Mouse (Mus musculus) erythroblast, adult 5-6 weeks (primary cell): ENCODE data around the gene Muc13. TPM values are rescaled to one million over a fixed set of nuclear protein-coding genes. Genes with fewer than 3 reads are reported as not detected.

Experiments used
- ATAC-seq: replicated peaks from 2 replicates; pipeline ENCODE4 v1.8.0; 2016; ENCODE audit warnings: moderate number of reproducible peaks, mild to moderate bottlenecking, moderate TSS enrichment, inconsistent platforms; ENCODE audit not compliant: poor library complexity, low FRiP score, severe bottlenecking
- total RNA-seq, 2 experiments: library from RNA; stranded (forward) in 1 of 2; stranded (reverse) in 1 of 2; fragments of 150-400 nt in 1 of 2; fragments of 200-764, 138-1000 nt in 1 of 2; gene quantifications; 2 replicates each; pipeline versions ENCODE4 v1.2.3 to v1.2.4; 2015 to 2017; ENCODE audit warnings: low replicate concordance in 2 of 2

Gene Muc13
- total RNA-seq, 2 experiments from 2014 or later, result 4.4 to 9.2 TPM

DNA sequence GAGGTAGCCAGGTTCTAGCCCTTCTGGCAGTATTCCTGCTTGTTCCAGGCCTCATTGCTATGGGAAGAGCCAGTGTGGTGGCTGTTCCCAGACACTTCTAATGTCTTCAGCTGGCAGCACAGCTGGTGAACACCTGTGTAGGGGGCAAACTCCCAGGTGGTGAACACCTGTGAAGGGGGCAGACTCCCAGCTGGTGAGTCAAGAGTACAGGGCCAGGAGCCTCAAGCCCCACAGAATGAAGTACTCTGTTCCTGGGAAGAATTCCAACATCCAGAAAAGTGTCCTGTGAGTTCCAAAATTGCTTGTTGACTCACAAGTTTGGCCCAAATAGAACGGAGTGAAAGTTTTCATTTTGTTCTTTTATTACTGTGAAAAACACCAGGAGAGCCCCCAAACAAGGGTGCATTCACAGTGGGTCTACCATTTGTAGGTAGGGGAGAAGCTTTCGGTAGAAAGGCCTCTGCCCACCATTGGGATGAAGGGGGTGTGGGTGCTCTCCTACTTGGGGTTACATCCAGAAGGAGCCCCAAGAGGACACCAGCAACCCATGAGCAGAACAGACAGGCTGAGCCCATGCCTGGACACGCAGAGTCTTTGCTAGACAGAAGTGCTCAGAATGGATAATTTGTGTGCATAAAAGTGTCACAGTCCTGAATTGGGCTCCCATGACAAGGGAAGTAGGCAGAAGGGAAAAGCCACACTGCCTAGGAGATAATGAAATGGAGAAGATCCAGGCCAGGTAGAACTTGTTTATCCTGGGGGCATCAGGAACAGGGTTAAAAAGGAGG is 25.2 kb upstream of the Muc13 start:
- no peak for ATAC-seq

DNA sequence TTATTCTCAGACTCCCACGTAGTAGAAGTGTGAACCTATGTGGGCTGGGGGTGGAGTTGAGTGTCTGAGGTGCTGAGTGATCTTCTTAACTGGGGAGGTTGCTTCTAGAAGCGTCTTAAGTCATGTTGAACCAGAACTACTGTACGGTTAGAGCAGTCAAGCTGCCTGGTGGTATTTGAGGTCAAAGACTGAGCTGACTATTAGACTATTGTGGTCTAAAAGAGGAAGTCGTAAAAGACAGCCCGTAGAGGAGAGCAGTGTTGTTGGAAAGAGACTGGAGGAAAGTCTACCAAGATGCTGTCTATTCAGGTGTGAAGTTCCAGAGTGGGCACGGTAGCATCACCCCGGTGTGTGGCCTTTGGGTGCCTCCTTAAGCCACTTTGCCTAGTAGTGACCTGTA is 24.0 kb upstream of the Muc13 start:
- no peak for ATAC-seq

DNA sequence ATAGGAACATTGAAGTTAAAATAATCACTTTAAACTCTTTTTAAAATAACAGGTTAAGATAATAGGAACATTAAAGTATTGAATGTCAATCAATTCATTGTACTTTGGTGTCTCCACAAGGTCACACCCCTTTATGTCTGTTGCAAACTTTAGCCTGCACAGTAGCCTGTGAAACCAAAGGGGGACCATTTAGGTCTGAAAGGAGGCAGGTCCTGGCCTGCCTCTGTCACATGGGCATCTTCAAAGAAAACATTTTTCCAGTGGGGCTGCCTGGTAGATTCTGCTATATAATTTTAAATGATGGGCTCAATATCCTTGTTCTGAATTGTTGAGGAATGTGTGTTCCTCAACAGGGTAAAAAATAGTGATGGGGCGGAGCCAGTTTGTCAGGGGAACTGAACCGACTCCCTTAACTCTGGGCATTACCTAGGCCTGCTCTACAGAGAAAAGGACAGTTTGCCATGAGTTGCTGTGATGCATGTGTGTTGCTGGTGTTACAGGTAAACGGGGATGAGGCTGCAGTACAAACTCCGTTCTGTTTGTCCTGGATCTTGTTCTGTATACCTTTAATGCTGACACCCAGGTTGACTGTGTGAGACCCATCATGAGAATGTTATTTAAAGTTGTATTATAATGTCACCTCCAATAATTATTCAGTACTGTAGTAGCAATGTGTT is 22.9 kb upstream of the Muc13 start:
- no peak for ATAC-seq

DNA sequence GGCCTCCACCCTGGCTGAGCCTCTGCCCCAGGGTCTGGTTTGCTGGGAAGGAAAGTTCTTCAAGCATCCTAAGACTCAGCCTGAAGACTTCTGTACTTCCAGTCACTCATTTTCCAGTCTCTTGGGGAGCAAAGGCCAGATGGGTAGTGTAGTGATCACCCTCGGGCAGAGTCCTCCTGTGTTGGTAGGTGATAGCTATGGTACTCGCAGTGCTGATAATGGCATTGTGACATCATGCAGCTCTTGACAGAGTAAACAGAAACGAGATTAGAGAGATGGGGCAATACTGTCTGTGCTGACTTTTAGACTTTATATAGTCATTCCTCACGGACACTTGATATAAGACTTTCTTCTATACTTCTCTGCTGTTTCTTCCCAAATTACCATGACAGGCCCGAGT is 21.0 kb upstream of the Muc13 start:
- no peak for ATAC-seq

DNA sequence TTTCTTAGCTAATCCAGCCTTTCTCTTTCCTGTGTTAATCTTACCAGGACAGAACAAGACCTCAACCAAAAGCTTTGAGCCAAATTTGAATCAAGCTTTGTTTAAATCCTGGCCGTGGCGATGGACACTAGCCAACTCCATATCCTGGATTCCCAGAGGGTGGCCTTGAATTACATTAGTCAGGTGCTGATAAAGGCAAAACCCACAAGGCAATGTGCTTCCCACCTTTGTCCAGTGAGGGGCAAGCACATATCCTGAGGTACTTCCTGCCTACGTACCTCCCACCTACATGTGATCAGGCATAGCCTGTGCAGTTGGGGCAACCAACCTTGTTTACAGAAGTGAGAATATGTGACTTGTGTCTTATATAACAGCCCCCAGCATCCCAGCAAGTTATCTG is 18.9 kb upstream of the Muc13 start:
- ATAC-seq, result no peak

DNA sequence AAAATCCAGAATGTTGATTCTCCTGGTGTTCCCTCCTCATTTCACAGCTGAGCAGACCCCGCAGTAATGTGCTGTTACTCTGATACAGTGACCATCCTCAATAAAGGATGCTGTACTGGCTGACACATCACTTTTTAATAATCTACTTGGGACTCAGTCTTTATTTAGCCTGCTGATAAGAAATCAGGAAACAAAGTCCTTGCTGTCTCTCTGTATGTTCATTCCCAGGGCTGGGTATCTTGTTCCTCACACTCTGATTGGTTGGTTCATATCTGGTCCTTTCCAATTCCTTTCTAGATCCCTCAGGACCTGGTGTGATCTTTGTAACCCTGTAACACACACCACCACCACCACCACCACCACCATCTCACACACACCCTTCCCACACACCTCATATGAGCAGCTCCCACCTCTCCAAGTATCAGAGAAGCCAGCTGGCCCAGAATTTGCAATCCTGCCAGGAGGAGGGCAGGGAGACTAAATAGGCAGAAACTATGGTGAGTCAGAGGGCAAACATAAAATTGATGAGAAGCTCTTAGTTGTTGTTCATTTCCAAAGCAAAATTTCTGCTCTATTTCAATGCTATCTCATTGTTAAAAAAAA is 18.0 kb upstream of the Muc13 start:
- ATAC-seq, result no peak

DNA sequence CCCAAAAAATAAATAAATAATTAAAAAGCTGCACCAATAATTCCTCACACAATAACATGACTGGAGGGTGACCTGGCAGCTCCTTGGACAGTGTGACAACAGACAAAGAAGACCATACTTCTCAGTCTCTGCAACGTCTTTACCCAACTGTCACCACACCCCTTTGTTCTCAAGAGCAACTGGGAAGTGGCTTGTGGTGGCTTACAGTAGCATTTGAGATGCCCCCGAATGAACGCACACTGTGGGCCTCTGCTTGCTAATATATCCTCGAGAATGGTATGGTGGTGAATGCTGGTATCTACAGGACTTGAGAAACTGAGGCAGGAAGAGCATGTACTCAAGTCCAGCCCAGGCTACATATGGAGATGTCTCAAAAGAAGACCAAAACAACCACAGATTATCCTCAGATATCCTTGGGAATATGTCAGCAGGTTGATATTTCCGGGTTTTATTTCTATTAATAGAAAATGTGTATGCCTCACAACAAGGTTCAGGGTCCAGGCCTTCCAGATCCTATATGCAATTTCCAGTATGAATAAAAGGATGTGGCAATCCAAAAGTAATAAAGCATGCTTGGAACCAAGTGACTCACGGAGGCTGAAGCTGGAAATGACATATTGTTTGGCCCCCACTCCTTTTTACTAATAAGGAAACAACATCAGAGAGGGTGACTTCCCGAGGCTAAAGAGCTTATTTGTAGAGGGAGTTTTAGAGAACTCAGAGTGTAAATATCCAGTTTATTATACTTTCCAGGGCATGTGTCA is 16.9 kb upstream of the Muc13 start:
- no peak for ATAC-seq

DNA sequence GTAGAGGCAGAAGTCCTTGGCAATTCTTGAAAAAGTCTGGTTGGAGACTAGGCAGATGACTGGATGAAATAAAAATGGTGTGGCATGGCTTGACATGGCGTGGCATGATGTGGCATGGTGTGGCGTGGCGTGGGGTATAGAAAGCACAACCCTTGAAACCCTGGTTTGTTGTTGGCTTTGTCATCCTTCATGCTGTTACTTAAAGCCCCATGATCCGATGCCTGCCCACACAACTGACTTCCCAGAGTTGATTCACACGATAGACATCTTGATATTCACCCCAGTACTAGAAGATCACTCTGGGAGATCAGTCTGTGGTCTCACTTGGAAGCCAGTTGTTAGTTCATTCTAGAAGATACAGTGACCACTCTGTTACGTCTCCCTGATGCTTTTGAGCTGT is 16.2 kb upstream of the Muc13 start:
- no peak for ATAC-seq

DNA sequence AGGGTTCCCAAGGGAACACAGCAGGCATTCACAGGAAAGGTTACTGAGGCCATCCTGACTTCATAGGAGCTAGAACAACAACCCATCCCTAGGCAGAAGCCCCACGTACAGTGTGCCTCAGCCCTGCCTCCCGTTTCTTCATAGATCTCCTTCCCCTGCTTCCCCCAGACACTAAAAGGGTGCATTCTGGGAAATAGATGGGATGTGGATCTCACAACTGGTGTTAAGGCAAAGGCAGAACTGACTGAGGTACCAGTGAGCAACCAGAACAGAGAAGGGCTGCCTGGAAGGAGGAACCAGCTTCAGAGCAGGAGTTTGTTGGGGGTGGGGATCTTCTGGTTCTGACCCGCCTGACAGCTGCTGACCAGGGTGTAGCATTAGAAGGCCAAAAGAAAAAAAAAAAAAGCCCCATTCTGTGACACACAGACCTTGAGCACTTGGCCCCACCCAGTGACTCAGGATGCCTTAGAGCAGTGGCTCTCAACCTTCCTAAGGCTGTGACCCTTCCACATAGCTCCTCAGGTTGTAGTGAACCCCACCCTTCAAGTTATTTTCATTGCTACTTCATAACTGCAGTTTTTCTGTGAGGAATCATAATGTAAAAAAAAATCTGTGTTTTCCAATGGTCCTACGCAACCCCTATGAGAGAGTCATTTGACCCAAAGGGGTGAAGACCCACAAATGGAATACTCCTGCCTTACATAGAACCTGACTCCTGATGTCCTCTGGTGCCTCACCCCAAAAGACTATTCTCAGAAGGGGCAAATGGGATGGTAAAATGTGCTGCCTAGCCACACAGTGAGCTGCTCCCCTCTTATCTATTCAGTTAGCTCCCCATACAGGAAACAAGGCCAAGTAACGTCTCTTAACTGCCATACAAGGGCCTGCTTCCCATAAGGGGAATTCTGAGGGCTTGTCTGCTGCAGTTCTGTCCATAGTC is 11.8 kb upstream of the Muc13 start:
- ATAC-seq, result no peak

DNA sequence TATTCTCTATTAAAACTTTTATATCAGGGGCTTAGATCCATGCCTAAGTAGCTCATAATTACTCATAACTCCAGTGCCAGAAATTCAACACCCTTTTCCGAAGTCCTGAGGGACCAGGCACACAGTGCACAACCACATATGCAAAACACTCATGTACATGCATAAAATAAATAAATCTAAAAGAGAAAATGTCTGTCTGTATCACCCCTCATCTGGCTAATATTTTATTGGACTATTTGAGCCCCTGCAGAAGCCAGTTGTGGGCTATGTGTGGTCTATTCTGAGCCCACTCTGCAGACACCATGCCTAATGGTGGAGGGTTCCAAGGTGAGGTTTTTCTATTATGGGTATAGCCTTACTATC is 11.1 kb upstream of the Muc13 start:
- no peak for ATAC-seq

DNA sequence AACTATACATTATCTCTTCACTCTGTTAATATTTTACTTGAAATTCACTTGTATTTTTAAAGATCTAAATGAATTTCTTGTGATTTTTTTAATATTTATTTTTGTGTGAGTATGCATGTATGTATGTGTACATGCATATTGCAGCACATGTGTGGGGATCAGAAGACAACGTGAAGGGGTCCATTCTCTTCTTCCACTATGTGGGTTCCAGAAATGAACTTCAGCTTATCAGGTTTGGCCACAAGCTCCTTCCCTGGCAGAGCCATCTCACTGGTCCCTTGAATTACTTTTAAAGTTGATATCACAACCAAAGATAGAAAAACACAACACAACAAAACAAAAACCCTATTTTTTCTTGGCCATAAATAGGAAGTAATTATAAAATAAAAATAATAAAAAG is 9.3 kb upstream of the Muc13 start:
- no peak for ATAC-seq

DNA sequence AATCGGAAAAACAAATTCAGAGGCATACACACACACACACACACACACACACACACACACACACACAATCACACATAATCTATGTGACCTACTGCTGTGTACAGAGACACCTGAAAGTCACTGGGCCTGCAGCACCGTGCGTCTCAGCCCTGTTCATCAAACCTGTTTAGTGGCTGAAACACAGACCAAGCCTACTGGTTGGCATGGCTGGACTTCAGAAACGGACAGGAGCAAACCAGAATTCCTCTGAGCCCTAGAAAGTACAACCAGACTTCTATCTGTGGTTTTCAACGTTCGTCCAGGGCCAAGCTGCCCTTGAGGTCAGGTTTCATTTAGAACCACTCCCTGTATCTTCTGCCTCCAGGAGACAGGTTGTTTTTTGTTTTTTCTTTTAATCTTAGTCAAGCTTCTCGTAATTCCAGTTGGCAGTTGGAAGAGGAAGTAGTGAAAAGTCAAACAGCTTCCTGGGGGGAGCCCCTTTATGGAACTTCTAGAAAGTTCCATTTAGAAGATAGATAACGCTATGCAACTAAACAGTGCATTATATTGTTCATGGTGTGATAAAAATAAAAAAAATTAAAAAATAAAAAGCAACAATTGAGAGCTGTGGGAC is 8.6 kb upstream of the Muc13 start:
- ATAC-seq, result no peak

DNA sequence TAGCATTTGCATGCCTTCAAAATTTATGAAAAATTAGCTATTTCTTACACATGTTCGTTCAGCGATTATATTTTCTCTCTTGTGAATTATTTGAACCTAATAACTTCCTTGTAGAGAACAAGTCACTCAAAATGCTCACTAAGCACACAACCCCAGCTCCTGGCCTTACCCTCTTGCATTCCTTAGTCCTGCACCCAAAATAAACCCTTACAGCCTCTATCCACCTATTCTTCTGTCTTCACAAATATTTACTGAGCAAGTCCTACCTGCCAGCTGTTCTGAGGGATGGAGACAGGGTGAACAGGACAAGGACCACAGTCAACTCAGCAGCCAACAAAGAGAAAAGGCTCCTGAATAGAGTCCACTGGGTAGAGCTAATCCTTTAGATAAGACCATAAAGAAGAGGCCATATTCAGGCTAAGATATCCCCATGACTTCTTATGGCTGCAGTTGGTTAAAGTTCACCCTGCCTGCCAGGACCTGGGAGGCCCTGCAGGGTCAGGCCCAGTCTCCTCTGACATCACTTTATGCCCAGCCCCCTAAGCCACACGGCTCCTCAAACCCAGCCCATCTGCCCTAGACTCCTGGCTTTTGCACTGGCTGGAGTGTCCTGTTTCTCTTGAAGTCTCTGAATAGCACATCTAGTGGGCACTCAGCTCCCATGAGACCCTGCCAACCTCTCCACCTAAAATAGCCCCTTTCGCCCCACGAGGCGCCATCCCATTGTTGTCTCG is 7.0 kb upstream of the Muc13 start:
- no peak for ATAC-seq

DNA sequence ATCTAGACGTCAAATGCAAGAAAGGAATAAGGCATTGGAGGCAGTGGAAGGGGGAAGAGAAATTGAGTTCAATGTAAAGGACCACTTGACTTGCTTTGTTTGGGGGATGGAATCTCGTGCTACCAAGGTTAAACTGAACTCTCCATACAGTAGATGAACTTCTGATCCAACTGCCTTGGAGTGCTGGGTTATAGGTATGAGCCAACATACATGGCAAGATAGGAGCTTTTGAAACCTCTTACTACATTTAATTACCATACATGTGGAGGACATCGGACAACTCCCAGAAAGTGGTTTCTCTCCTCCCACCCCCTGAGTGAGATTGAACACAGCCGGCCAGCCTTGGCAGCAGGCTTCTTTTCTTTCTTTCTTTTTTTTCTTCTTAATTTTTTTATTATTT is 1.3 kb downstream of the Muc13 start:
- no peak for ATAC-seq

DNA sequence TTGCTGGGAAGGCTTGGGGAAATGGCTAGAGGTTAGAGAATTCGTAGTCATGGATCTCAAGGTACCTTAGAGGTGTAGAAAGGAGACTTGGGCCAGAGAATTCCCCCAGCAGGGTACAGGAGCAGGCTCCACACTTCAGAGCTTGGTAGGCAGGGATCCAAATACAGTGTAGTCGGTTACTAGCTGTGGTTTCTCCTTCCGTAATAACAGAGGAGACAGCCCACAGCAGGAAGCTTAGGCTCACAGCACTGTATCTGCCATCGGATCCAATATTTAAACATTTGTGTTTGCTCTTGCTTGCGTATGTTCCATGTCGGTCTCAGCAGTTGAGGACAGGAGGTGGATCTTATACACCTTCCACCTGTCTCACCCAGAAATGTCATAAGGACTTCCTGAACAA is 2.0 kb downstream of the Muc13 start:
- no peak for ATAC-seq

DNA sequence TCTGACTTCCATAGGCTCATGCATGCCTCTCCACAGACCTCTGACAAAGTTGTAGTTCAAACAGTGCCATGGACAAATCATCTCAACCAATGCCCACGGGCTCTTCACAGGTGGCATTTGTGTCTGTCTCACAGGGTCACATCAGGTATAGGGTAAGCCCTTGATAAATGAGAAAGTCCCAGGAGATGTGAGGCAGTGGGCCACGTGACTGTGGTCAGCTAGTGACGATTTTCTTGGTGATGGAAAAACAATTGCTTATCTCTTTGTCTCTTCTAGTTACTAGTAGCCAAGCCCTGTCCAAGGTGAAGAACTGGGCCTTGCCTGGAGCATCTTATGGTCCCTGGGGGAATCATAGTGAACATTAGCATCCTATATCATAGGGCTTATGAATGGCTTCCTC is 2.9 kb downstream of the Muc13 start:
- ATAC-seq, result no peak

DNA sequence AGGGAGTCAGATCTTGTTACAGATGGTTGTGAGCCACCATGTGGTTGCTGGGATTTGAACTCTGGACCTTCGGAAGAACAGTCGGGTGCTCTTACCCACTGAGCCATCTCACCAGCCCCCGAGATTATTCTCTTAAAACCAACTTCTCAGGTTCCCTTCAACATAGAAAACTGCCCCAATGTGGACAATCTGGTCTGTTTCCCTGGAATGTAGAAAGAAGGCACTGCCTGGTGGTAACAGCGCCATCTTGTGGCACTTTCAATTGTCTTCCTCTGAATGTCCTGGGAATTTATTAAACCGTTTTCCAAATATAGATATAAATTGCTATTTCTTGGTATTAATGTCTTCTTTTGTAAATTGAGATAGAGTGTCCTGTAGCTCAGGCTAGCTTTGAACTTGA is 4.0 kb downstream of the Muc13 start:
- ATAC-seq, result no peak

DNA sequence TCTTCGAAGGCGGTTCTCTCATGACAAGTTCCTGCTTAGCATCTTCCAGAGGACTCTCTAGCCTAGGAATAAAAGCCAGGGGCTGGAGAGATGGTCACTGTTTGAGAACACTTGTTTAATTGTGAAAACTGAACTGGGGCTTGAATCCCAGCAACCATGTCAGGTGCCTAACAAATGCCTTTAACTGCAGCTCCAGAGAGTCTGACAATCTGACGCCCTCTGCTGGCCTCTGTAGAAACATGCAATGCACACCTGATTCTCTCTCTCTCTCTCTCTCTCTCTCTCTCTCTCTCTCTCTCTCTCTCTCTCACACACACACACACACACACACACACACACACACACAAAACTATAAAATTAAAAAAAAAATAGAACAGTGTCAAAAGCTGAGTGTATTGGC is 16.2 kb downstream of the Muc13 start:
- no peak for ATAC-seq
